Mouse (Mus musculus): ENCODE measurements around the gene St3gal2.

DNA sequence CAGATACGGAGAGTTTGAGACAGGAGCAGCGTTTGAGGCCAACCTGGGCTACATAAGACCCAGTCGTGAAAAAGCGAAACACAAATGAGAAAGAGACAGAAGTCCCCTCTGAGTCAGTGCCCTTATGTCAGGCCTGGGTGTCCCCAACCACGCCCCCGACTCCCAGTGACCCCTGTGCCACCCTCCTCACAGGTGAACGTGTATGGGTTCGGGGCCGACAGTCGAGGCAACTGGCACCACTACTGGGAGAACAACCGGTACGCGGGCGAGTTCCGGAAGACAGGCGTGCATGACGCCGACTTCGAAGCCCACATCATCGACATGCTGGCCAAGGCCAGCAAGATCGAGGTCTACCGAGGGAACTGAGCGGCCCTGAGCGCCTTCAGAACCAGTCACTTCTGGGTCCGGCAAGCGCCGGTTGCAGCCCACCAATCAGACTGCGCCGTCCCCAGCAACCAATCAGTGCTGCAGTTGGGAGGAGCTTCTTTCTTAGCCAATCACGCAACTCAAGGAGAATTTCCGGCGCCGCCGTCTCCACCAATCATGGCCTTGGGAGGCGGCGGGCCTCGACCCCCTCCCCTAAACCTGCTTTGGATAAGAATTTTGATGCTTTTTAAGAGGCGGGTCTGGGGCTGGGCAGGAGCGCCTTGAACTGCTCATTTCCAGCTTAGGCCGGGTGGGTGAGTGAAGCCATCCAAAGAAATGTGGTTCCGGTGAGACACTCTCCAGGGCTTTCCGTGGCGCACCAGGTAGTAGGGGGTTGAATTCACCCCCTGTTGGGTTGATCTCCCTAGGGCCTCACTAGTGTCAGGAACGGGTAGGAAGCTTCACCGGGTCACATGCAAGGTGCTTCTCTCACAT, 50.4 kb downstream of the St3gal2 start:
- TF ChIP-seq MAZ (IDR thresholded peaks at IDR 0.05; ENCODE audit: low read depth, low read length) (no peak), NRF1 (IDR thresholded peaks at IDR 0.05; ENCODE audit: low read depth, low read length) (no peak), CTCF (conservative IDR thresholded peaks at IDR 0.05 in 1 of 2, IDR thresholded peaks at IDR 0.05 in 1 of 2; ENCODE audit: low read depth in 2 of 2, low read length in 2 of 2) (no peak), GABPA (IDR thresholded peaks at IDR 0.05; ENCODE audit: insufficient replicate concordance, low read depth, low read length) (no peak), TCF12 (IDR thresholded peaks at IDR 0.05; ENCODE audit: low read depth, low read length) (no peak), ELF1 (IDR thresholded peaks at IDR 0.05; ENCODE audit: low read depth, low read length) (no peak)
